Mouse (Mus musculus): ENCODE results near the gene Ier3. TPM values are rescaled to one million over a fixed set of nuclear protein-coding genes. Genes with fewer than 3 reads are reported as not detected.
A peak's percentile ranks its signal among the peaks of the same experiment; 100 is the strongest.

Gene Ier3
- total RNA-seq, 2 experiments from 2014 or later: 4.6 to 44.3 TPM

DNA sequence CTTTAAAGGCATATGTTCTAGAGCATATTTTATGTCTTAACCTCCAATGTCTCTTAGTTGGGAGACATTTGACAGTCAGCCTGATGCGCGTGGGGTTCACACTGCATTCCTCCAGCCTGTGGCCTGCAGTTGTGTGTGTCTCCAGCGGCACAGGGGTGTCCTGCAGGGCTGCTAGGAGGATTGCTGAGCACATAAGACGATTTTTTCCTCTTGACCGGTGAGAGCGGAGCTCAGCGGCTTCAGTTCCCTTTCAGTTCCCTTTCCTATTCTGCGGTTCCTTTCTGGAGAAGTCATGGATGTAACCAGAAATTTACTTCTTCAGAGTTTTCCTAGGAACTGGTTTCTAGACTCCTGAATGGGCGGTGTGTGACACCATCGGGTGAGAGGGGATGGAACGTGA lies 12.1 kb upstream of the Ier3 start:
- 0 out of 2 replicates have a peak, but pooled peaks have one; percentile 21 for ATAC-seq (replicated peaks; ENCODE audit: poor library complexity, severe bottlenecking)

GRCm38 (mm10) chr17:35810900-35811648 lies 10.4 kb upstream of the Ier3 start:
- ATAC-seq (replicated peaks; ENCODE audit: poor library complexity, severe bottlenecking): no peak

DNA sequence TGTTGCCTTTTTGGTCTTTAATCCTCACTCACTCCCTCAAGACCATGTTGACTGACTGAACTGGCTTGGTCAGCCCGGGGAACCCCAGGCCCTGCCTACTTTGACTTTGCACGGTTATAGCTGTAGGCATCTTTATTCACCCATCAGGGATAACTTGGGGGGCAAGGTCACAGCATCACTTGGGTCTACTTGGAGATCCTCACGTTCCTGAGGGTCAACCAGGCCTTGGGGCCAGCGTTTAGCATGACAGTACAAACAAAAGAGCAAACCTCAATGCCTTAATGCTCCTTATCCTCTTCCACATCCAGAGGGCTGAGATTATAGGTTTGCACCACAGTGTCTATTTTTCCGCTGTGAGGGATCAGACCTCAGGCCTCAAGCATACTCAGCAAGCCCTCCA lies 9.2 kb upstream of the Ier3 start:
- ATAC-seq (replicated peaks; ENCODE audit: poor library complexity, severe bottlenecking): no peak

DNA sequence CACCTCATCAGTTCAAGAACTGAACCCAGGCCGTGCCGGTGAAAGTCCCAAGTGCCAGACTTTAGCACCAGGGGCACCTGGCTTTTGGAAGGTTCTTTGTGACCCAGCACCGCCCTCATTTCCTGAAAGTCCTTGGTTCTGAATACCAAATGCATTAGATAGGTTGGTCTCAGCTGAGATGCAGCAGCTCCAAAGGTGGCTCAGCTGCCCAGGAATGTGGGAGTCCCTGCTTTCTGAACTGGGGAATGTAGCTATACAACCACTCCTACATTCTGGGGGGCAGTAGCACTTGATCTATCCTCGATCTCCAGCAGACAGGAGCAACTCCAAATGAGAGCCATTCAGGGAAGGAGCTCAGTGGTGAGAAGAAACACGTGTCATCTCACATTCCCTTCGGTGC lies 8.7 kb upstream of the Ier3 start:
- no peak for ATAC-seq (replicated peaks; ENCODE audit: poor library complexity, severe bottlenecking)

DNA sequence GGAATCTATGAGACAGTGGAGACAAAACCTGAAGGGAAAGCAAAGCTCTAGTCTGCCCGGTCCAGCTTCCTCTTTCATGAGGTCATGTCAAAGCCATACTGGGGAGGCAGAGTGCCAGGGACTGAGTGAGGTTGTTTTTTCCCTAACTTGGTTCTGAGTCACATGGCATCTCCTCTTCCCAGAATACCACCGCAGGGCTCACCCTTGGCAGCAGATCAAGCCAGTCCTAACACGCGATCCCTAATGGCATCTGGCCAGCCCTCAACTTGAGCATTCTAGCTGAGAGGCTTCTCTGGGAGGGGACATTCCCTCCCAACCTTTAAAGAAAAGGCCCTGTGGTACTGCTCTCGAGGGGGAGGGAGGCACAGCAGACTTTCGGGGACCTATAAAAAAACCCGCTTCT lies 8.2 kb upstream of the Ier3 start:
- peak; percentile 76 for ATAC-seq (replicated peaks; ENCODE audit: poor library complexity, severe bottlenecking)

GRCm38 (mm10) chr17:35813653-35814052 lies 7.8 kb upstream of the Ier3 start:
- ATAC-seq (replicated peaks; ENCODE audit: poor library complexity, severe bottlenecking): peak; percentile 37

- peak; percentile 23; the same call in 1 of the 2 replicates for ATAC-seq (replicated peaks; ENCODE audit: poor library complexity, severe bottlenecking)
Observed at GRCm38 (mm10) chr17:35814678-35815077, 6.8 kb upstream of the Ier3 start.

- ATAC-seq (replicated peaks; ENCODE audit: poor library complexity, severe bottlenecking): no peak
Observed at GRCm38 (mm10) chr17:35815836-35816235, 5.6 kb upstream of the Ier3 start.

DNA sequence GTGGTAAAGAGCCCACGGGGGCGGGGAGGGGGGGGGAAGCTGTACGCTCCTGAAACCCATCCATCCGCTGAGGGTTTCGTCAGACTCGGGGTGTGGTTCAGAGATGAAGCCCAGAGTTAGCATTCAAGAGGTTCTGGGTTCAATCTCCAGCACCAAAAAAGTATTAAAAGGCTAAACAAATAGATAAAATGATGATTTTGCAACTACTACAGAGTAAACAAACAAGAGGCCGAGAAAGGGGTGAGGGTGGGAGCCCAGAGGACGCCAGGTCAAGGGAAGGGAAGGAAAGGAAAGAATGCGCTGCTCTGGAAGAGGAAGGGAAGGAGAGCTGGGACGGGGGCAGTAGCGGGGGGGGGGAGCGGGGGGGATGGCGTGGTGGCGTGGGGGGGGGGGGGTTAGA lies 4.8 kb upstream of the Ier3 start:
- no peak for ATAC-seq (replicated peaks; ENCODE audit: poor library complexity, severe bottlenecking)

GRCm38 (mm10) chr17:35817226-35817625 lies 4.3 kb upstream of the Ier3 start:
- ATAC-seq (replicated peaks; ENCODE audit: poor library complexity, severe bottlenecking): no peak

DNA sequence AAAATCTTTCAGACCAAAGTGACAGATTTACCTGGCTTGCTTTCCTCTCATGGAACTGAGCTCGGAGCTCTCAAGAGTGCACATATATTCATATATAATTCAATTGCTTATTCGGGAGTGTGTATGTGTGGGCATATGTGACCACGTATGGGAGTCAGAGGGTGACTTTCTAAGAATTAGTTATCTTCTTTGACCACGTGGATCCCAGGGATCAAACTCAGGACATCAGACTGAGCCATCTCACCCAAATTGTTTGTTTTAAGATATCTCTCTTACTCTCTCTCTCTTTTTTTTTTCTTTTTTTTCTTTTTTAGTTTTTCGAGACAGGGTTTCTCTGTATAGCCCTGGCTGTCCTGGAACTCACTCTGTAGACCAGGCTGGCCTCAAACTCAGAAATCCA lies 1.4 kb upstream of the Ier3 start:
- ATAC-seq (replicated peaks; ENCODE audit: poor library complexity, severe bottlenecking): no peak

DNA sequence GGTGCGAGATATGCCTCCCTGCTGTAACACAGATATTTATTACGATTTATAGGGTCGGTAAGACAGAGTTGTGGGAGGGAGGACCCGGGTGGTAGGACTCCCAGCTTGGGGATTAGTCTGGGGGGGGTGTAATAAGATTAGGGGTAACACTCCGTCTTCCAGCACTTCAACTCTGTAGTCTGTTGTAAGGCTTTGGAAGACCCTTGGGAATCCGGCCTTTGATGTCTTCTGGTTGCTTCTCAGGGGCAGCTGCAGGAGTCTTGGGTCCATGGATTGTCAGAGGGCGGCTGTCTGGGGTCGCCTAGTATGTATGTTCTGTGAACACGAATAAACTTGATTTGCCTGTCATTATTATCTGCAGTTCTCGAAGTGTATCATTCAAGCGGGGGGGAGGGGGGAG lies 1.1 kb downstream of the Ier3 start:
- no peak for ATAC-seq (replicated peaks; ENCODE audit: poor library complexity, severe bottlenecking)

DNA sequence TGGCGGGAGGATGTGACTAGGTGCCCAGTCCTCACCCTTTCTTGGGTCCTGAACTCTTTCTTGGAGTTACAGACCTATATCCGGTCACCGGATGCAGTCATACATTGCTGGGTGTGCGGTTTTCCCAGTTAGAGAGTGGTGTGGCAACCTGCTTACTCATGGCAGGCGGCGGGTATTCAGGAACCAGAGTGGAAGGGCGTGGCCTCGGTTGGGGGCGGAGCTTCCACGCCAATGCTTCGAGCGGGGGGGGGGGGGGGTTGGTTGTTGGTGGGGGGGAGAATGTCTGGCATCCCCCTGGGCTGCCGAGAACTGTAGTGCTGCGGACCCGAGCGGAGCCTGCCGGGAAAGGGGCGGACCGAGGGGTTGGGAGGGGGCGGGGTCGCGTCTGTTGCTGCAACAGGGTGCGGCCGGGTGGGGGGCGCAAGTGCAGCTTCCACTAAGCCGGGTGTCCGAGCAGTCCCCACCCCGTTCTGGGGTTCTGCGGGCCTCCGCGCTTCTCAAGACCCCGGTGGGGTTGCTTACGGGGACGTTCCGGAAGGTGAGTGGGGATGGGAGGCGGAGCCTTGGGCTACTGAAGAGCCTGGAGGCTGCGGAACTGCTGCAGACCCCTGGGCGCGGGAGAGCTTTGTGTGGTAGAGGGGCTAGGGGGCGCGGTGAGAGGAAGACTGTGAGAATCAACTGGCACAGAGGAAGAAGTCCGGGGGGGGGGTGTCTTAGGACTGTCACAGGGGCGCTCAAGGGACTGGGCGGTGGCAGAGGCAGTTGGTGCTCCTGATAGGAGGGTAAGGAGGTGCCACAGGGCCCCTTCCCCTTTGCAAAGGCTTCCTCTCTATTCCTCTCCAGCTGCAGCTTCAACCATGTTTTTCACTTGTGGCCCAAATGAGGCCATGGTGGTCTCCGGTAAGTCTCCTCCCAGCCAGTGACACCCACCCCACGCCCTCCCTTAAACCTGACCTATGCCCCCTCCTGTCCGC lies 1.8 kb downstream of the Ier3 start, which contains the start of gene Flot1:
TSS of gene Flot1 (plus strand) at position 267 of the 974 bp plus-strand sequence.
- peak; percentile 65 for ATAC-seq (replicated peaks; ENCODE audit: poor library complexity, severe bottlenecking)

GRCm38 (mm10) chr17:35824402-35824801 lies 2.9 kb downstream of the Ier3 start:
- ATAC-seq (replicated peaks; ENCODE audit: poor library complexity, severe bottlenecking): no peak

DNA sequence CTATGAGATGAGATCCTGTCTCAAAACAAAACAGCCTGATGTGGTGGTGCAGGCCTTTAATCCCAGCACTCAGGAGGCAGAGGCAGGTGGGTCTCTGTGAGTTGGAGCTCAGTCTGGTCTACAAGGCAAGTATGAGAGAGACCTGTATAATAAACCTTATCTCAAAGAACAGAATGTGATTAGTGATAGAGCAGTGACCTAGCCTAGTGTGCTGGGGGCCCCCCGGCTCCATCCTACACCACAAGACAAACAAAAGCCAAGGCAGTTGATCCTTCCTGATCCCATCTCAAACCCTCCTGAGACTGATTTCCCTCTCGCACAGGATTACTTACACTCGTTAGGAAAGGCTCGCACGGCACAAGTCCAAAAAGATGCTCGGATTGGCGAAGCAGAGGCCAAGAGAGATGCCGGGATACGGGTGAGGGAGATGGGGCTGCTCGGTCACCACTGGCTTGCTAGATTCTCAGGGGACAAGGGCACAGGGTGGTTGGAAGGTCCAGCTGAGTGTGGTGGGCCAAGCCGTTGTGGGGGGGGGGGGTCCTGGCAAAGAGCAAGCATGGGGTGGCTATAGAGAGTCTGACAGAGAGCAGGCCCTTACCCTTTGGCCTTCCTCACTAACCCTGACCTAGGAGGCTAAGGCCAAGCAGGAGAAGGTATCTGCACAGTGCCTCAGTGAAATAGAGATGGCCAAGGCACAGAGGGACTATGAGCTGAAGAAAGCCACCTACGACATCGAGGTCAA lies 3.8 kb downstream of the Ier3 start:
- ATAC-seq (replicated peaks; ENCODE audit: poor library complexity, severe bottlenecking): no peak

DNA sequence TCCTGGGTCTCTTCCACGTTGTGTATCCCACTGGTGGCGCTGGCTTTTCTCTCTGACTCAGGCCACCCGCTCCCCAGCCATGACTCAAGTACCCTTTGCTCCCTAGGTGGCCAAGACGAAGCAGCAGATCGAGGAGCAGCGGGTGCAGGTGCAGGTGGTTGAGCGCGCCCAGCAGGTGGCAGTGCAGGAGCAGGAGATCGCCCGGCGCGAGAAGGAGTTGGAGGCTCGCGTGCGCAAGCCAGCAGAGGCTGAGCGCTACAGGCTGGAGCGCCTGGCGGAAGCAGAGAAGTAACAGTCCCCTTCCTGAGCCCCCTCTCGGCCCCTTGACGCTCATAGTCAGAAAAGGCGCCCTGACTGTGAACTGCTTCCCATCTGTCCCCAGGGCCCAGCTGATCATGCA lies 8.3 kb downstream of the Ier3 start:
- peak; percentile 94 for ATAC-seq (replicated peaks; ENCODE audit: poor library complexity, severe bottlenecking)

DNA sequence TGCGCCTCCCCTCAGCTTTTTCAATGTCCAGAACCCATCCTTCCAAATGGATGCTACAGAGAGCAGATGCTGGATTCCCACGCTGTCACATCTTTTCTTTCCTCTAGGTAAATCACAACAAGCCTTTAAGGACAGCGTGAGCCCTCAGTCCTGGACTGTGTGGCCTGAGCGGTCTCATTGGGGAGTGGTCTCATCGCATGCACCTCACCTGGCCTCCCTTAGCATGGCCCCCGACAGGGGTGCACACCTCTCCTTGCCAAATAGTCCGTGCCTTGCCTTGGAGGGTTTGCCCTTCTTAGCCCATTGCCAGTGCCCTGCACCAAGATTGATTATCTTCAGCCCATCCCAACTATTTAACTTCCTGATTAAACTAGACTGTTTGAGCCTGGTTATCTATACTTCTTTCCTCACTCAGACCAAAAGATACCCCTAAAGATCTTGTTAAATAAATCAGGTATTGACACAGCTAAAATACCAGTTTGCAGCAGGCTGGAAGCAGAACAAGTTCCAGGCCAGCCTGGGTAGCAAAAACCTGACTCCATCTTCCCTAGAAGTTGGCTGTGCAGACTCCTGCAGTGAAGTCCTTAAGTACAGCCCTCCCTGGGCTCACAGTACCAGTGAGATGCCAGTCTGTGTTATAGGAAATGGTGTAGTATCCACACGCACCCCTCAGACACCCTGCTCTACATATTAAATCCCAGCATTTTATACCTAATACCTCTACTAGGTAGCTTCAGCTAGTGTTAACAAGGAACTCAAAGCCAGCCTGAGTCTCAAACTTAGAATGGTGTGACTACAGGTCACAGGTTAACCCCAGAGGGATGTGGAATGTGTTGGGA lies 11.1 kb downstream of the Ier3 start:
- ATAC-seq (replicated peaks; ENCODE audit: poor library complexity, severe bottlenecking): no peak

- no peak for ATAC-seq (replicated peaks; ENCODE audit: poor library complexity, severe bottlenecking)
Observed at GRCm38 (mm10) chr17:35833239-35833751, 11.8 kb downstream of the Ier3 start.

- no peak for ATAC-seq (replicated peaks; ENCODE audit: poor library complexity, severe bottlenecking)
Observed at GRCm38 (mm10) chr17:35833894-35834293, 12.4 kb downstream of the Ier3 start.

Measured in granulocyte monocyte progenitor cell, adult 5-6 weeks (primary cell).